Mouse (Mus musculus) left cerebral cortex, postnatal 36 days (tissue): ENCODE data around the gene Elmo2. TPM values are rescaled to one million over a fixed set of nuclear protein-coding genes. Genes with fewer than 3 reads are reported as not detected.

Source experiments
- DNase-seq, 2 experiments: peaks; one replicate each; pipeline ENCODE4 v3.0.0; 2021 to 2022; ENCODE audit warnings: low spot score in 2 of 2, mixed read lengths in 1 of 2
- intact Hi-C: fragments of 180-260 bp; cut with DNase I; formaldehyde crosslinking; loops from one replicate; pipeline ENCODE4 v1.15.1; 2025
- total RNA-seq, 2 experiments: library from RNA; stranded (reverse); gene quantifications; 2 replicates each; pipeline ENCODE4 v1.2.3; 2021

Elmo2 gene
- total RNA-seq, 2 experiments from 2014 or later, result 160 to 161 TPM

DNA sequence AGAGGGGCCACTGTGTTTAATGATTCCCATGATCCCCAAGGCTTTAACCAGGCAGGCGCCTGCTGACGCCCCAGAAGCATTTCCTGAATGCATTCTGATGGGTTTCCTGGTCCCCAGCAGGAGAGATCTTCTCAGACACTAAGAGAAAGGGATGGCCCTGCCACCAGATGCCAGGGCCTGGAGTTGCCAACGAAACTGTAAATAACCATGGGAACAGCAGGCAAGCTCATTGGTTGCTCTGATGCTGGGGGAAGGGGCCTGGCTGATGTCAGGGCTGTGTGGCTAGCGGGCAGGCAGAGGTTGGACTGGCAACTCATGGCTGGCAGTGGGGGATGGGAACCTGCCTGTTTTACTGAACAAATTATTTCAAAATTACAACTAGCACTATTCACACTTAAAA lies 52.7 kb downstream of the Elmo2 start:
- intact Hi-C loops, result loop anchor here (5.0 kb wide), 1 partner anchor 36 kb away; no protein-coding TSS in a partner anchor
- DNase-seq, result no peak

DNA sequence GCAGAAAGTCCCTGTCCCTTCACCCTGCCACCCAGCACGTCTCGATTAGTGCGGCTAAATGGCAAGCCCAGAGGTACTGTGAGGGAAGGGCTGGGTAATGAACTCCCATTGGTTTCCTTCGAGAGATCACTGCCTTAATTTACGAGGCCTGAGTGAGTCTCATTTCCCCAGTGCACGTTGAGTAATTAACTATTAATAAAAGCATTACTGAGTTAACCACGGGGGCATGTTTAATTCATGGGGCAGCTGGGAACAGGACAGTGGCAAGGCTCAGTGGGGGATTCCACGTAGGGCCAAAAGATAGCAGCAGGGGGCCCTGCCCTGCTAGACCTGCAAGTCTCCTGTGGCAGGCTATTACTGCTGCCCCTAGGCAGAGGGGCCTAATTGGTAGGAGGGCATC lies 55.0 kb downstream of the Elmo2 start:
- no peak for DNase-seq
- intact Hi-C loops, result loop anchor here (5.0 kb wide), 1 partner anchor 34 kb away; no protein-coding TSS in a partner anchor

DNA sequence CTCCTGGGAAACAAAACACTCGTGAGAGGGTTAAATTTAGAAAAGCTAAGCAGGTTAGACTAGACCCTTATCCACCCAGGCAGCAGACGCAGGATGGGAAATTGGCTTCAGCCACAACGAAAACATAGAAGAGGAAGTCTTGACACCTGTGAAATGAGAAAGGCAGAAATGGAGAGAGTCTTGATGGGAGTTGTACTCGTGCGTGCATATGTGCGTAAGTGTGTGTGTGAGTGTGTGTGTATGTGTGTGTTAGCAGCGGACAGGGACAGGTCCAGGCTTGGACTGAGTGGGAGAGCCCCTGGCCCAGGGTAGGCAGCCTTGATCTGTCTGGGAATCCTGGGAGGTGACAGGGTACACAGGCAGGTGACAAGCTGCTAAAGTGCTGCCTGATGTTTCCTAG lies 55.4 kb downstream of the Elmo2 start:
- intact Hi-C loops, result loop anchor here (5.0 kb wide), 1 partner anchor 34 kb away; no protein-coding TSS in a partner anchor
- no peak for DNase-seq

DNA sequence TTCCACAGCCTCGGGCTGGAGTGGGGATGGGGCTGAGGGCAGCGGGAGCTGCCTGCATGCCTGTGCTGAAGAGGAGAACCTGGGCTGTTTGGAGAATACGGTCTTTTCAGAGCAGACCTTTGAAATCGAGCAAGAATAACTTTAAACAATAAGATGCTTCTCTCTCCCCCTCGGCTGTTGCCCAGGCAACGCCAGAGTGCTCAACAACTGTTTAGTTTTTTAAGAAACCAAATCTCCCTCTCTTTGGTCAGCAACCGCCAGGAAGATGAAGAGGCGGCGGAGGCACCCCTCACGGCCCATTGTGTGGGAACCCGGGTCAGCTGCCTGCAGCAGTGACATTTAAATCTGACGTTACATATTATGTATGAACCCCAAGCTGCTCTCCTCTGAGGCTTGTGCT lies 59.5 kb downstream of the Elmo2 start:
- intact Hi-C loops, result no loop called here
- DNase-seq, result peak in 1 of 2 experiments; percentile 28

GRCm38 (mm10) chr2:165263861-165264260 lies 62.4 kb downstream of the Elmo2 start:
- intact Hi-C loops, result no loop called here
- DNase-seq, result no peak

GRCm38 (mm10) chr2:165262274-165262990 lies 63.8 kb downstream of the Elmo2 start:
- DNase-seq, result no peak
- intact Hi-C loops, result no loop called here

DNA sequence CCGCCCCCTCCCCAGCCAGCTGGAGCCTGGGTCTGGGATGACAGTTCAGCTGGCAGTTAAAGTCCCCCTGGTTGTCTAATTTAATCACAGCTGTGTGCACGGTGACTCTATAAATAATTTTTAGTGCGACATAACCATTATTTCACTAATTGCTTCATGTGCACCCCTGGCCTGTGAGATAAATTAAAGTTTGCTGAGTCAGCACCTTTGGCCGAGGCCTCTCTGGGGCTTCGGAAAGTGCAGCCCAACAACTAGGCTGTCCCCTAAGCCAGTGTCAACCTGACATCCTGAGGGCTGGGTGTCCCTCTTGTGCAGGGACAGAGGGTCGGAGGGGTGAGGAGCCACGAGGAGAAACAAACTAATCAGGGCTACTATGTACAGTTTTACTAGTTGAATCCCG lies 66.4 kb downstream of the Elmo2 start:
- no peak for DNase-seq
- intact Hi-C loops, result no loop called here

DNA sequence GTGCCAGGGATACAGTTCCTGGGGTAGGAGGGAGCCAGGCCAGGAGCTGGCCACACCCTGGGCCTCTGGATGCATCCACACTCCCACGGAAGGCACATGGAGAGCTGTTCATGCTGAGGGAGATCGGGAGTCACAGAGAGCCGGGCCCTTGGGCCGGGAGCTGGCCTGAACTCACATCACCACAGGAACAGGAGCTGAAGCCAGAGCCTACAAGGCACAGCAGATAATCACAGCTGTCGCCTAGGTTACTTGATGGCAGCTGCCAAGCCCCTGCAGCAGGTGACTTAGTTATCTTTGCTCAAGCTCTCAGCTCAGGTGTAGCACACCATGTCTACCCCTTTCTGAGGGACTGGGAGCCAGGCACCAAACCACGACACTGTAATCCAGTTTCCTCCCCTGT lies 68.0 kb downstream of the Elmo2 start:
- no peak for DNase-seq
- intact Hi-C loops, result no loop called here

DNA sequence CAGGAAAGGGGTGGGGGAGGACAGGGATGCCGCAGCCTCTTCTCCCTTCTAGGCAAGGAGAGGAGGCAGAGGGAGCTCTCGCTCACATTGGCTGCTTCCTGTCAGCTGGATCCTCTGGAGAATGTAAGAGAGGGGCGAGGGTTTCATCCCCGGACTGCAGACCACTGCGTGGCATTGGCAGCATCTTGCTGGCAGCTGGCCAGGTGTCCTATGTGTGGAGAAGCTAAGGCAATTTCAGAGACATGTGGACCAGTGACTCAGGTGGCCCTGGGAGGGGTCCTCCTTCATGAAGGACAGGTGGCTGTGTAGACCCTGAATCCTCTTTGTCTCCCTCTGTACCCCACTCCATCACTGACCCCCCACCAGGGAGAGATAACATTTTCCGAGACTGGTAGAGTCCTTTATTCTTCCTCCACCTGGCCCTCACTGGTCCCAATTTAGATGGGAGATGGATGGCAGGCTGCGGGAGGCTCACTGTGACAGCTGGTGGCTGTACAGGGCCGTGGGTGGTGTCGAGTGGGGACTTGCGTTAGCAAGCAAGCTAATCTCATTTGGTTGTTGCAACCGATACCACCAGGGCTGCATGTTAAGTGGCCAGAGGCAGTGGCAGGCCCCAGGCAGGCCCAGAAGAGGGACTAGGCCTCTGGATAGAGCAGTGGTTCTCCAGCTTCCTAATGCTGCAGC lies 69.0 kb downstream of the Elmo2 start:
- intact Hi-C loops, result no loop called here
- DNase-seq, result peak; percentile 62 to 69

GRCm38 (mm10) chr2:165256213-165256612 lies 70.1 kb downstream of the Elmo2 start:
- intact Hi-C loops, result no loop called here
- DNase-seq, result no peak

- intact Hi-C loops, result no loop called here
Measured at GRCm38 (mm10) chr2:165253867-165254266, 72.4 kb downstream of the Elmo2 start.

GRCm38 (mm10) chr2:165253269-165253668 lies 73.0 kb downstream of the Elmo2 start:
- no peak for DNase-seq
- intact Hi-C loops, result no loop called here

More at GRCm38 (mm10) chr2:165253867-165254266, 72.4 kb downstream of the Elmo2 start:
- no peak for DNase-seq

DNA sequence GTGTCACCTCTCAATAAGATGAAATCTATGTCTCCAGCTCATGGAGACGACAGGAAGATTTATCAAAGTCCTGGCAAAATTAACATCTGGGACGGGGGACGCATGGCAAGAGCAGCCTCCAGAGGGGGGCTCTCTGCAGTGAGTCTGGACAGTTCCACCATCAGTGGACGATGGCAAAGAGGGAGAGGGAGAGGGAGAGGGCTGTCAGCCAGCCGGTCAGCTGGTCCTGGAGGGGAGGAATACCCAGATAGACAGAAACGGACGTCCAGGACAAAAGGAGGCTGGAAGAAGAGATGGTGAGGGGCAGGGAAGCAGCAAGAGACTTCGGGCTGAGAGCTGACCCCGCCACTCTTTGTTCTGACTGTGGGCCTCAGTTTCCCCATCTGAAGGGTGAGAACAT lies 73.5 kb downstream of the Elmo2 start:
- DNase-seq, result no peak
- intact Hi-C loops, result no loop called here

DNA sequence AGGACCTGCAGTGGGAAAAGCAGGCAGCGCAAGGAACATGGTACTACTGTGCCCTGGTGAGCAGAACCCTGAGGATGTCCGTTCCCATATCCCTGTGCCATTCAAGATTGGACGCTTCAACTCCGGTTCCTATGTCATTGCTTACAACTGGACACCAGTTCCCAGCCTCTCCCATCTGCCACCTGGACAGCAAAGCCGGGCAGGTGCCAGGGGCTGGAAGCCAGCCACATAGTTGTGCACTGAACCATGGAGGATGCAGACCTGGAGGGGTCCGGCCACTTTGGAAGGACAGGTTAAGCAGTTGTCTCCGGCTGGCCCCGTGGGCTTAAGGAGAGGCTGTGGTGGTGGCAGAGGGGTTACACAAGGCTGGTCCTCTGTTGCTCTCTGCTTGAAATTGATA lies 73.9 kb downstream of the Elmo2 start:
- intact Hi-C loops, result no loop called here
- no peak for DNase-seq

DNA sequence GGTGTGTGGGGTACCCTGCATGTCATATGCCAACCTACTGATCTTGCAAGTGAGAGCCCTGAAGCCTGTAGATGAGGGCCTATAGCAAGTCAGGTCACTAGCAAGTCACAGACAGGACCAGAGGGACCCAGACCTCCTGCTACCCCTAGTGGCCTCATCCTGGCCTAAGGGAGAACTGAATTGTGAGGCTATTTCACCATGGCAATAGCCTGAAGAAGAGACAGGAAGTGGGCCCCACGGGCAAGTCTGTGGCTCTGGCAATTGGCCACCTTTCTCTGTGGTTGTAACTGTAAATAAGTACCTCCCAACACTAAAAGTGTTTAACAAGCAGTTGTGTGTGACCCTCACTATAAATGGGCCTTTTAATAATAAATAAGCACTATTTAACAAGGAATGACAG lies 75.4 kb downstream of the Elmo2 start:
- DNase-seq, result no peak
- intact Hi-C loops, result no loop called here

DNA sequence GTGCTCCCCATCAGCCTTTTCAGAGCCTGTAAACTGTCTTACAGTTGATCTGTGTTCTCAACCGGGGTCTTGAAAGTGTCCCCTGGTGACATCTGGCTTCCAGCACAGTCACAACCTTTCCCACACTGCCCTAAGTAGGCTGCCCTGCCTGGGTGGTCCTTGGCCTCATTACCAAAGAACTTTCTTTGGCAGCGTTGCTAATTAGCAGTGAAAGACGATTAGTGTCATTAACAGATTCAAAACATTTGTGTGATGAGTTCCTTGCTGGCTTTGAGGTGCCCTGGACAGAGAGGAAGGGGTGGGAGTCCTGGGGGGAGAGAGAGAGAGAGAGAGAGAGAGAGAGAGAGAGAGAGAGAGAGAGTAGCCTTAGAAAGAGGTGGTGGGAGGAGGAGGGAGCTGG lies 77.3 kb downstream of the Elmo2 start:
- intact Hi-C loops, result no loop called here
- no peak for DNase-seq

DNA sequence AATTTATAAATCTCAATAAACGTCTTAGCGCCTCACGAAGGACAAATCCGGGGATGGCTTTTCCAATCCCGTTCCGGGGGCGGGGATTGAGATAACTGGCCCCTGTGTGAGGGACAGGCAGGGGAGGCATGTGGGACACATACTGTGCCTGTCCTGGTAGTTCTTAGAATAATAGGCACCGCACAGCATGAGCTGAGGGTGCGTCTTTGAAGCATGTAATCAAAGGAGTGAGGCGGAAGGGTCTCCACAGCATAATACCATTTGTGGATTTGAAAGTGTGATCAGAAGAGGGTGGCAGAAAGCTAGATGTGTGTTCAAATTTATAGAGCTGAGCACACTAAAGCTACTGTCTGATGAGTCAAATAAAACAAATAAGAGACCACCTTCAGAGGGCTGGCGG lies 79.9 kb downstream of the Elmo2 start:
- DNase-seq, result no peak
- intact Hi-C loops, result no loop called here

GRCm38 (mm10) chr2:165243122-165243720 lies 83.1 kb downstream of the Elmo2 start:
- no peak for DNase-seq
- intact Hi-C loops, result no loop called here

DNA sequence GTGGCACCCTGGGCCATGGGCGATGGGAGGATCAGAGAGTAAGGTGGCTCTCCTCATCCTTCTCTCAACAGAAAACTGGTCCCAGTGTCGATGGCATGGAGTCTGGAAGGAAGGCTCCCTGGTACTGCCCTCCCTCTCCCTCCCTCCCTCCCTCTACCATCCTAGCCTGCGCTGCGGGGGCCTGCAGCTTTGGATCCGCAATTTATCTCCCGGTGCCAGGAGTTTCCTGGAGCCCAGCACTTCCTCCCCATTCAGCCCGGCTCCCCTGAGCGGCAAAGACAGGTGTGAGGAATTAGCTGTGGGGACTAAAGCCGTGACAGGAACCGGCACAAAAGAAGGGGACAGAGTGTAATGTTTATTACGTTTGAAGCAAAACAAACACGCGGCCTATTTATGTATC lies 83.7 kb downstream of the Elmo2 start:
- intact Hi-C loops, result no loop called here
- no peak for DNase-seq

- DNase-seq, result no peak
- intact Hi-C loops, result no loop called here
Measured at GRCm38 (mm10) chr2:165241786-165242185, 84.5 kb downstream of the Elmo2 start.

GRCm38 (mm10) chr2:165240371-165240770 lies 85.9 kb downstream of the Elmo2 start:
- intact Hi-C loops, result no loop called here
- no peak for DNase-seq
